Mouse (Mus musculus): ENCODE data around the gene Slc25a39.

Slc25a39 gene

DNA sequence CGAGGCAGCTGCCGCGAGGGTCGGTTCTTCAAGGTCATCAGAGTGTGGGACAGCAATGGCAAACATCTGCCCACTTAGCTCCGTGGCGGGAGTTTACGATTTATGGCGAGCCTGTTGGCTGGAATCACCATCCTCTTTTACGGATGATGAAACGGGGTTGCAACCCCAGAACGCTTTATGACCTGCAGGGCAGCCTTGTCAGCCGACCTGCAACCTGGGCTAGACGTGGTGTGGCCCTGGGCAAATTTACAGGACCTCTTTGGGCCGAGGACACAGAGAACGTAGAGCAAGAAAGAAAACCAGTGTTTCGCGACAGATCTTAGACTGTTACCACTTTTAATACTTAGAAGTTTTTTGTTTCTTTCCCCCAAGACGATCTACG lies at the start of gene Slc25a39:
Gene Slc25a39 (minus strand): TSS at position 113 of the 382 bp plus-strand sequence.
- no peak for DNase-seq (ENCODE audit: extremely low read depth, low read depth)

DNA sequence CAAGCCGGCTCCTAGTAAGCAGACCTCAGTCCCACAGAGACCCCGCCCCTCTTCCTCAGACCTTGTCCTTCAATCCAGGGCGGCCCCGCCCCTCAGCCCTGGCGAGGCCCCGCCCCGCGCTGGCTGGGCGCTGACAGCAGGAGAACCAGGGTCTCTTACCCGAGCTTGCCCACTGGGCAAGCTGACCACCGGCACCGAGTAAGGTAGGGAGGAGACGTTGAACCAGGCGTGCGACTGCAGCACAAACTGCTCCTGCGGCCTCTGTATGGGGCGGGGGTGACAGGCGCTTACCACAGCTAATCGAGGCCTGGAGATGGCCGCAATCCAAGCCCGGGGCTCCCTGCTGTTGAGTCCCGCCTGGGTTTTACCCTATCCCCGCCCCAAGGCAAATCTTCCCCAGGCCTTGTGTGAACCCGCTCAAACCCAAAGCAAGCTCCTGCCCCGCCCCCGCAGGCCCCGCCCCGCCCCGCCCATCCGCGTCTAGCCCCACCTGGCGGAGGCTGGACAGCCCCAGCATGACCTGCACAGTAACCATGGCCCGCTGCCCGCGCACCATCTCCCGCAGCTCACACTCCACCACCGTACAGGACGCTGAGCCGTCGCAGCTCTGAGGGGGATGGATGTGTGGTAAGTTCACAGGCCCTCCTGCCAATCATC lies 48.1 kb upstream of the Slc25a39 start:
- no peak for DNase-seq (ENCODE audit: extremely low read depth, low read depth)

DNA sequence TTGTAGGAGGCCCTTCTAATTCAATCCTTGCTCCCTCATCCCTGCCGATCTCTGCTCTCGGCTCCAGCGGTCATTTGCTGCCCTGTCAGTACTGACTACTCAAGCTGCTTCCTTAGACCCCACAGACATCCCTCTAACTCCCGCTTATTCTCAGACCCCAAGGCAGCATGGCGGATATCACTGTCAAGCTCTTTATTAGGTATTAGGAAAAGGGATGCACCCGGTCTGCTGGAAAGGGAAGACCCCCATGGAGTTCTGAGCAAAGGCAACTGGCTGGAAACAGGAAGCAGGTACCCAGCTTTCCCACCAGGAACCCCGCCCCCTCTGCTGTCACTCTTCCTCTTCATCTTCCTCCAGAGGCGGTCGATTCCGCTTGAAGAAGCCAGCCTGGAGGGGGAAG lies 45.4 kb upstream of the Slc25a39 start:
- no peak for DNase-seq (ENCODE audit: extremely low read depth, low read depth)

DNA sequence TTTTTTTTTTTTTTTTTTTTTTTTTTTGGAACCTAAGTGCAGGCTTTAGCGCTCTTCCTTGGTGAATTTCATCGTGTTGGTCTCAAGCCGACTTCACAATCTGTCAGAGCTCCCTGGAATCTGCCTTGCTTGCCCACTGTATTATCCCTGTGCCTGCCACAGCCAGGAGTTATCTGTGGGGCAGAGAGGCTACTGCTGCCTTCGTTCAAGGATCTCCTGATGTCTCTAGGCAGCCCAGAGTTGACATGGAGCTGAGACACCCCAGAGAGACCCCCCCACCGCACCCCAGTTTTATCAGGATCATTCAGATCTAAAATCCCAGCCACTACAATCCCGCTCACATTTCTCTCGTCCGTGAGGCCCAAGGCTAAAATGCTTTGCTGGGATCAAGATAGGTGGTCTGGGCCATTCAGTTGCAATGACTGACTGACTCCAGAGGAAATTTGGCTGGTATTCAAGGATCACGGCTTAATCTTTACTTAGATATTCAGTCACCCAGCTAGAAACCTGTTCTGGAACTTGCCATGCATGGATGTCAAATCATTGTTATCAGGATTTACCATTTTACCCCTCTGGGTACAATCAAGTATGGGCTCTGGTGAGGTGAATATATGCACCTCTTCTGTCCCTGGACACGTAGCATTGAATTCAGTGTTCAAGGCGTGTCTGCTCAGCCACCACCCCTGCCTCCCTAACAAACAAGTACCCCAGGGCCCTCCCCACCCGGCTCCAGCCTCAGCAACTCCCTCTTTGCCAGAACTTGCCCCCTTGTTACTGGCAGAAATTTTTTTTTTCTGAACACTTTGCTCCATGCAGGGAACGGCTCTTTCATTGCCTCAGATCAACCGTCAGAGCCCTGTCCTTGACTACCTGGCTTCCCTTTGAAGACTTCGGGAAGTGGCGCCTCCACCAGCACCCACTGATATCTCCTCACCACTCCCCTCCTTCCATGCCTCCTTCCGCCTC lies 41.6 kb upstream of the Slc25a39 start:
- DNase-seq (ENCODE audit: extremely low read depth, low read depth): no peak

DNA sequence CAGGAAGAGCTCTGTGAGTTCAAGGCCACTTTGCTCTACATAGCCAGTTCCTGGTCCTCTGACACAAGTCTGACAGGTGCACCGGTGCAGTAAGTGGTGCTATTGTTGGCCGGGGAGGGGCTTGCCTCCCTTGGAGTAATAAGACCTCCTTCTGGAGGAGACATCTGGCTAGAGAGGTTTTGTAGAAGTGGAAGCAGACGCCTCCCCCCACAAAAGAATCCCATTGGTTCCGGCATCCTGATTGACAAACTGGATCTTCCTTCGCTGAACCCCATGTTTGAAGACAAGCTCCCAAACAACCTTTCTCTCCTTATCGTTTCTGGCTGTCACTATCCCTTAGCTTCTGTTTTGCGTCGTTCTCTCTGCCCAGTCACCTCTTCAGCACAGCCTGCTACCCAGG lies 40.6 kb upstream of the Slc25a39 start:
- no peak for DNase-seq (ENCODE audit: extremely low read depth, low read depth)

DNA sequence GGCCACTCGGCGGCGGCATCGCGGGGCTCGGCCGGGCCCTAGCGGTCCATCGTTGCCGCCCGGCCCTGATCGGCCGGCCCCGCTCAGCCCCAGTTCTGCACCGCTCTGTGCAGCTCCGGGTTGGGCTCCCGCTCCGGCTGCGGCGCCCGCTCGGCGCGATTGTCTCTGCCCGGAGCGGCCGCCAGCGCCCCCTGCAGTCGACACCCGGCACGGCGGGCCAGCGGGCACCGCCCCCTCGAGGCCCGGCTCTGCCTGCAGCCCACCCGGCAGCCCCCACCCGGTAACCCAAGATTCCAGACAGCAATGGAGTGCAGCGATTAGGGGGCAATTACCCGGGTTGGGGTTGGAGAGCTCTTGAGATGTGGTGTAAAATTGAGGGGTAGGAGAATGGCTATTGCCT lies 39.8 kb upstream of the Slc25a39 start, which contains the start of gene Fam171a2:
Gene Fam171a2 (minus strand): TSS at position 186 of the 400 bp plus-strand sequence.
- DNase-seq (ENCODE audit: extremely low read depth, low read depth): no peak

DNA sequence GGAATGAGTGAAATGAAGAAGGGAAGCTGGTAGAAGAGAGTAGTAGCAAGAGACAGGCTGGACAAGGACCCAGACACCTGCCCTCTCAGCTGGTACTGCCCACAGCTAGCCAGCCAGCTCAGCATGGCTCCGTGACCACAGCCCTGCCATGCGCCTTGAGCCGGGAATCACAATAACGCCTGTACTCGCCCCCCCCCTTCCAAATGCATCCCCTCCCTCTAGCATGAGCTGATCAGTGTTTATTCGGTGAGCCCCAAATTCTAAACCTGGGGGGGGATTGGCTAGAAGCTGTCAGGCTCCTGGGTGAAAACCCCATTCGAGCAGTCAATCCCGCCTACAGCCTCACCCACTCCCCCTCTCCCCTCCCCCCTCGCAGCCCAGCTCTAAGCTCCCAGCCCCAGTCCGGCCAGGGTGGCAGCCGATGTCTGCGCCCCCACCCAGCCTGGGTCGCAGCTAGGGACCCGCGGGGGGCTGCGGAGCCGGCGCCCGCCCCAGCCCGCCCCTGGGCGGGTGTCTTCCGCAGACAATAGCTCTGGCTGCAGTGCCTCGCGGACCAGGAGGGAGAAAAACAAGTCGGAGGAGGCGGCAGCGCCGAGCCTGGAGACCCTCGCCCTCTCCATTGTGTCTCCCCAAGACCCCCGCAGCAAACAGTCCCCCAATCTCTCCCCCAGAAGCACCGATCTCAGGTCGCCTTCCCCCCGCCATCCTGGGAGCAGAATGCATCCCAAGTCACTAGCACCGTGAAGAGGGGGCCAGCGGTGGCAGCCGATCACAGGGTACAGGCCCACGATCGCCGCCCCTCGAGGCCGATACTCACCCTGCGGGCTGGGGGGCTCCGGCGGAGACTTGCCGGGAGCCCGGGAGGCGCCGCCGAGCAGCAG lies 39.1 kb upstream of the Slc25a39 start:
- no peak for DNase-seq (ENCODE audit: extremely low read depth, low read depth)

DNA sequence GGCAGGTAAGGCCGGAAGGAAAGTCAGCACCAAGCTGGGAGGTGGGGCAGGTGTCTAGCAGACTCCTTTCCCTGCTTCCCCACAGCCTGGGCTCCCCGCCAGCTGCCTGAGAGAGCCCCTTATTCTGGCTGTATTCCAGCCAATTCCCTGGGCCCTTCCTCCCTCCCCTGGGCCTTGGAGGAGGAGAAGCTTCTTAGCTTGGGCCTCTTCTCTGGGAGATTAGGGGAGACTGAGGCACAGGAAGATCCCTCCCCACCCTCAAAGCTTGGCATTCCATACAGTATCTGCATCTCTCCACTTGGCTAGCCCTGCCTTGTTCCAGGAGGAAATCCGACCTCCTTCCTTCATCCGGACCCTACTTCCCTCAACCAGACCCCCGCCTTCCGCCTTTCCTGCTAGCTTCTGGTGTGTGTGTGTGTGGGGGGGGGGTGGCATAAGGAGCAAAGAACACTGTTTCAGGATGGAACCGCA lies 38.2 kb upstream of the Slc25a39 start:
- DNase-seq (ENCODE audit: extremely low read depth, low read depth): no peak

DNA sequence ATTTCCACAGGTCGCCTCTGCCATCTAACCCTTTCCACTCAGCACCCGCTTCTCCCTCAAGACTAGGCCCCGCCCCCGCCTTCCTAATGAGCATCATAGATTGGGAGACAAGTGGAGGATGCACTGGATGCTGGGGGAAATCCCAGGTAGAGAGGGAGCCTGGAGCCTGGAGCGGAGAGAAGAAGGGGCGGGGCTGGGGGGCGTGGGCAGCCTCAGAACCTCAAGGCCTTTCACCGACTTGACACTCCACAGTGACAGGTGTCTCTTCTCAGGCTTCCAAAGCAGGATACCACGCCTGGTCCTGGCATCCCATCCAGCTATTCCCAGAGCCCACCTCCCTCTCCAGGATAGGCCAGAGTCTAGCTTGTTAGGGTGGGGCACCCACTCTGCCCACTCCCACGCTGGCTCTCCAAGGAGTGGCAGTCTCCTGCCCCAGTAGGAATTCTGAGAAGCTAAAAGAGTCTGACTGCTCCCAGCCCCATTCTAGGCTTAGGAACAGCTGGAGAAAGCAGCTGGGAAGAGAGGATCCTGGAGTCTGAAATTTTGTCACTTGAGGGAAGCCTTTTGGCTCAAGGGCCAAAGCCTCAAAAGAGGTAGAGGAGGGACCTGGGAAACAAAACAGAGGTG lies 37.6 kb upstream of the Slc25a39 start:
- no peak for DNase-seq (ENCODE audit: extremely low read depth, low read depth)

DNA sequence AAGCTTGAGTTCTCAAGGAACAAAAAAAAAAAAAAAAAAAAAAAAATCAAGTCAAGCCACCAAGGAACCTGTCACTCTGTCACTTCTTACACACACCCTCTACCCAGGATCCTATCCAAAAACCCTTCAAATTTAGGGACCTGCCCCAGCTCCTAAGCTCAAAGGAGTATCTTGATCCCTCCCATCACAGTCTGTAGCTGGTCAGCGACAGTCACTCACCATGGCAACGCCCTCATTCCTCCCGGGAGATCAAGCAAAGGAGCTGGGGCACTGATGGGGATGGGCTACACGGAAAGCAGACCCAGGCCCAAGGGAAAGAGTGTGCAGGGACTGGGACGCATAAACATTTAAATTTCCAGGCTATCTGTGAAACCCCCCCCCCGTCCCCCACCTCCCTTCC lies 37.0 kb upstream of the Slc25a39 start:
- DNase-seq (ENCODE audit: extremely low read depth, low read depth): no peak

DNA sequence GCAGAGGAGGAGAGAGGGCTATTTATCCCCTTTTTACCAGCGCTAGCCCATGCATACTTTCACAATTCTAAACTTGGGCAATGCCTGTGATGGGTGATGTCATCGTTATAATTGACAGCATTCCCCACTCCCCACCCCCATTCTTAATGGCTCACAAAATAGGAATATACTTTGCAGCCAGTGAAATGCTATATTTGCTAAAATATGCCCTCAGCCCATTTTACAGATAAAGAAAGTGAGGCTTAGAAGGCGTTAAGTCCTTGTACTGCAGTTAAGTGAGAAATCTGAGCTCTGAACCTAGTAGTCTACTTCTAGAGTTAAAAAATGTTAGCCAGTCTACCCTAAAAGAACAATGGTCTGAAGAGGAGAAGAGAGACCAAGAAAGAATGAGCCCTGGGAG lies 36.6 kb upstream of the Slc25a39 start:
- DNase-seq (ENCODE audit: extremely low read depth, low read depth): no peak

DNA sequence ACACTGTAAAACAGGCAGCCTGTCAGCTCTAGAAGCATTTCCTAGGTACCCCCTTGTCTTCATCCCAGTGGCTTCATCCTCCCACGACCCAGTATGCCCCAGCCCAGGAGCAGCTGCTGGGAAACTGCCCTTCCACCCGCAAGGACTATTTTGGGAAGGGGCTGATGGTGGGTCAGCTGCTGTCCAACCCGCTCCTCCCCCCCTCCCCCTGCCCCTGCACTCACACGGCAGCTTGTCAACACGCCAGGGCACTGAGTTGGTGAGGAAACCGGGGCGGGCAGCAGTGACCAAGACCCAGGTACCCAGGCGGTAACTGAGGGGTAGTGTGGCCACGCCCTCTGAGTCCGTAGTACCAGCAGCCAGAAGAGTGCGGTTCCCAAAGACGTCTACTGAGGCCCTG lies 36.0 kb upstream of the Slc25a39 start:
- no peak for DNase-seq (ENCODE audit: extremely low read depth, low read depth)

DNA sequence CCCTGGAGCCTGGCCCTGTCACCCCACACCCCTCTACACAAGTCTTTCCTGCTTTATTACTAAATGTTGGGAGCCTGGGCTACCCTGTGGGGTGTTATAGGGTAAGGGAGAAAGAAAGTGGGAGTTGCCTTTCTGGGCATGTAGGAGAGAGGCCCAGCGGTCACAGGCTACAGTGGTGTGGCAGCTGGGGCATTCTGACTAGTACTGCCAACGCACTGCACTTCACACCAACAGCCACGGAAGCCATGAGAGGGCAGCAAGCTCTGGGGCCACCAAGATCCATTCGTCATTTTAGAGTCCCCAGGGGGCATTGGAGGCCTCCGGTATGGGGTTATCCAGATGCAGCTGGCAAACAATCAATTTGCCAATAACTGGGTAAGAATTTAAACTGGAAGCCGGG lies 34.3 kb upstream of the Slc25a39 start:
- no peak for DNase-seq (ENCODE audit: extremely low read depth, low read depth)

DNA sequence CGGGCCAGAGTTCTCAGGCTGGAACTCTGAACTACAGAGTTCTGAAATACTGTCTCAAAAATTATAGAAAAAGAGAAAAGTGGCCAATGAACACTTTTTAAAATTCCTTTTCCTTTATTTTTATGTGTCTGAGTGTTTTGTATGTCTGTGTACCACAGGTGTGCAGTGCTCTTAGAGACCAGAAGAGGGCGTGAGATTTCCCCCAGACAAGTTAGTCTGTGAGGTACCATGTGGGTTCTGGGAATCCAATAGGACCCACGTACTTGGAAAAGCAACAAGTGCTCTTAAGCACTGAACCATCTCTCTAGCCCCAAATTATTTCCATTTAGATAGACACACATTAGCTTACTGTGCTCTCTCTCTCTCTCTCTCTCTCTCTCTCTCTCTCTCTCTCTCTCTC lies 33.7 kb upstream of the Slc25a39 start:
- DNase-seq (ENCODE audit: extremely low read depth, low read depth): no peak

DNA sequence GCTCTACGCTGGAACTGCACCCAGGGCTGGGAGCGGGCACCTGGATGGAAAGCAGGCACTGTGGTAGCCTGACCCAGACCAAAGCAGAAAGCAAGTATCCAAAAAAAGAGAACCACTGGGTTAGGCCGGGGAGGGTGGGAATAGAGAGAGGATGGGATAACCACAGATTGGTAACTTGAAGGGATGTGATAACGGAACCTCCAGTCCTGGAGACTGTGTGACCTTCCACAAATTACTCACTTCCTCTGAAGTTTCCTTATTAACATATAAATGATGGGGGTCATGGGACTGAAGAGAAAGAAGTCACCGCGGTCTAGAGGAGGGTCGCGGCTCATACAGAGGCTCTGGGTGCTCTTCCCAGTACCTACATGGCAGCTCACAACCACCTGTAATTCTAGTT lies 32.5 kb upstream of the Slc25a39 start:
- DNase-seq (ENCODE audit: extremely low read depth, low read depth): no peak

DNA sequence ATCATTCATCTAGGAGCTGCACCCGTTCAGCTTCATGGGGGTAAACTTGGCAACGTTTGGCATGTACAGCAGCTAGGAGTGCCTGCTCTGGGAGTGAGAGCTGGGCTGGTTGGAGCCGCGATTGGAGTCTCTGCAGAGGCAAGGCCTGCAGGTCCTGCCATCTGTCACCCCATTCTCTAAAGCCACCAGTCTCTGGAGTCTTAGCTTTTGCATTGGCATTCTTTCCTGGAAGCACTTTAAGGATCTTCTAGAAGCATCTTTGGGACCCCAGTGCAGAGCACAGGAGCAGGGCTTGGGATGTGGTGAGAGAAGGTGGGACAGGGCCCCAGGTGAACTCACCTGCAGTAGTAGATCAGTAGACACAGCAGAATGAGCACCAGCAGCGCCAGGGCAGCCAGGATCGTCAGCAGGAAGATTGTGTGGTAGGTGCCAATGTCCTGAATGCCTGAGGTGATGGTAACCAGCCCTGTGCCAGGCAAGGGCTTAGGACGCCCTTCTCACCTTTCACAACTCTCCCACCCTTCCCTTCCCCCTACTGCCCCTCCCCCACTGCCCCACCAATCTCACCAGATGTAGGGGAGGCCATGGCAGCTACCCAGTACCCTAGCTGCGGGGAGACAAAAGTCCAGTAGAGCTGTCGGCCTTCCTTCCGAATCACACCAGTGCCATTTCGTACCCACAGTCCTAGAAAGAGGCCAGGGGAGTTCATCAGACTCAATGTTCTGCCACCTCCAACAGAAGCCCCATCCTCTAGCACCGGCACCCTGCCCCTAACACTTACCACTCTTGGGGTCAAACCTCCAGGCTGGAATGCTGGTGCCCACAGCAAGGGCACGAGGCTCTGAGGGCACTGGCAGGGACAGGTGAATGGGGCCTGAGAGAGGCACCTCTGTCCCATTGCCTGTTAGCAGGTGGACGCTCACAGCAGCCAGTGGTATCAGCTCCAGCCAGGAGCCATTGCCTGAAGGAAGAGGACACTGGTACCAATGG lies 31.6 kb upstream of the Slc25a39 start:
- no peak for DNase-seq (ENCODE audit: extremely low read depth, low read depth)

DNA sequence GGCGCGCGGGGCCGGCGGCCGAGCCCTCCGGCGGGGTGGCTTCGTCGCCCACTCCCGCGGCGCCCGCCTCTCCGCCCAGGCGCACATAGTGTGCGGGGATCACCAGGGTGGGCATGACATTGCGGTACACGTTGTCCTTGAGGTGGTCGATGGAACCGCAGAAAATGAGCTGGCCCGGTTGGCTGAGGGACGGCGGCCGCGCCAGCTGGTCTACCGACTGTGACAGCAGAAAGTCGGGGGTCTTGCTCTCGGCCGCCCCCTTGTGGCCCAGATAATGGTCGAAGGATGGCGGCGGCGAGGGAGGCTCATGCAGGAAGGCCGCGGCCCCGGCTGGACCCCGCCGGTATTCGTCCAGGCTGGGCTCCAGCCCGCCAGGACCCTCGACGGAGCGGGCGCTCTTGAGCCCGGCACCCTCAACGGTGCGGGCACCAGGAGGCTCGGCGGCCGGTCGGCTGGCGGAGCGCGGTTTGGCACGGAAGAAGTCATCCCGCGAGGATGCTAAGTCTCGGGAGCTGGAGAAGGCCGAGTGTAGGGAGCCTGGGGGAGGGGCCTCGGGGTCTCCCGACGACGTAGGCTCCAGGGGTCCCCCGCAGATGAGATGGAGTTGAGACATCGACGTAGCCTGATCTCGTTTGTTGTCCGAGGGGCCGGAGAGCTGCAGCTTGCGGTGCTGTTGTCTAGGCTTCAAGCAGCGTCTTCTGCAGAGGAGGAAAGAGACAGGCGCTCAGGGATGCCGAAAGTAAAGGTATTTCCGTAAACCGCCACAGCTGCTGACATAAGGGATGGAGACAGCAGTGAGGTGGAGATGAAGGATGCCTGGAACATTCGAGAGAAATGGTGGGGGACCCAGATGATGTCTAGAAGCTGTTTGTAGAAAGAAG lies 30.7 kb upstream of the Slc25a39 start:
- no peak for DNase-seq (ENCODE audit: extremely low read depth, low read depth)

DNA sequence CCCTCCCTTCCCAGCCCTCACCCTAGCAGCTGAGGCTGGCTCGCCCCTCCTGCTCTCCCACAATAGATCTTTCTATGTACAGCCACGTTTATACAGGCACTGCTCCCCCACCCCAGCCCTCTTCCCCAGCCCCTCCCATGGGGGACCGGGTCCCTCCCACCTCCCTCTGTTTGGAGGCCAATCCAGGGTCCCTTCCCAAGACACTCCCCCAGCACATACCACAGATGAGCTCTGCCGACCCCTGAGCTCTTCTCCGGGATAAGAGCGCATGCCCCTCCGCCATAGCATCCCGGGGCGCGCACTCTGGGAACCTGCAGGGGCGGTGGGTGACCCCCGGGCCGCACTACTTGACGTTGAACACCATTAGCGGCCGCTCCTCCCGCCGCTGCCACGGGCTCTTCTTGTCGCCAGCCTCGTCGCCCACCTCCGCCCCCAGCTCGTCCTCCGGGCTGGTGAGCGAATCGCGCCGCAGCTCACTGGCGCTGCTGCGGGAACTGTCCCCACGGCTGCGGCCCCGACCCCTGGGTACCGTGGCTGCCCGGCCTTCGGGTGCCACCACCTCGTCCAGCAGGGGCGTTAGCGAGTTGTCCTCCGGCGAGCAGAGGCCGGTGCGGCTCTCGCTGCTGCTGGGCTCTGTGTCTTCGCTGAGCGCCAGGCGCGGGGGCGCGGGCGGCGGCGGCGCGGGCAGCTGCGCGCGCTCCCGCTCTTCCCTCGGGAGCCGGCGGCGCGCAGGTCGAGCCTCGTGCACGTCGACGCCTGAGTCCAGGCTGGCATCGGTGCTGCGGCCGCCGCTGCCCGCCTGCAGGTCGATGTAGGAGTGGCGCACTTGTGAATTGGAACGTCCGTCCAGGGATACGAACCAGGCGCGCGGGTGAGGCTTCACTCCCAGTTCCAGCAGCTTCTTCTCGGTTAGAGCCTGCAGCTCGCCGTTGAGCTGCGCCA lies 29.6 kb upstream of the Slc25a39 start:
- no peak for DNase-seq (ENCODE audit: extremely low read depth, low read depth)
